Mouse (Mus musculus) inflammation-experienced regulatory T-cells, adult 16 weeks (primary cell): ENCODE results near the gene Actn2. TPM values are rescaled to one million over a fixed set of nuclear protein-coding genes. Genes with fewer than 3 reads are reported as not detected.

ENCODE experiments used
- polyA plus RNA-seq: library from polyadenylated mRNA; unstranded; fragments of 100-300 nt; shearing (Covaris generic); gene quantifications from one replicate; pipeline ENCODE4 v1.2.1, GENCODE M21; 2017

Gene Actn2
- polyA plus RNA-seq: 10.5 TPM

GRCm38 (mm10) chr13:12340183-12340975 lies at the start of gene Actn2:
Gene Actn2 (minus strand): TSS chr13:12340760.

GRCm38 (mm10) chr13:12257391-12258380 lies 82.9 kb downstream of the Actn2 start, which contains the start of gene Mtr:
Gene Mtr (minus strand): TSS chr13:12258113.

Other genes with a start within 250 kb of the Actn2 start
- gene Ryr2, start 233.8 kb downstream of the Actn2 start, polyA plus RNA-seq: 1.0 TPM
- gene Mtr, start 82.6 kb downstream of the Actn2 start, polyA plus RNA-seq: 38.9 TPM
- gene Heatr1, start 54.3 kb upstream of the Actn2 start, polyA plus RNA-seq: 77.2 TPM
- gene Lgals8, start 124.2 kb upstream of the Actn2 start, polyA plus RNA-seq: 97.7 TPM
- gene Edaradd, start 179.7 kb upstream of the Actn2 start, polyA plus RNA-seq: 0.59 TPM
- 12.4 TPM for gene Ero1lb, start 225.1 kb upstream of the Actn2 start, polyA plus RNA-seq